Mouse (Mus musculus) leukemia stem cell, adult 10-12 weeks (primary cell): ENCODE measurements around the gene Zfp777. TPM values are rescaled to one million over a fixed set of nuclear protein-coding genes. Genes with fewer than 3 reads are reported as not detected.

Experiments
- polyA plus RNA-seq: library from polyadenylated mRNA; stranded (reverse); fragments of >175 nt; gene quantifications from 2 replicates; pipeline ENCODE4 v1.2.3, GENCODE M21; 2012; ENCODE audit warnings: low replicate concordance

The Zfp777 gene
- 63.6 and 67.8 TPM in 2 replicates for polyA plus RNA-seq

DNA sequence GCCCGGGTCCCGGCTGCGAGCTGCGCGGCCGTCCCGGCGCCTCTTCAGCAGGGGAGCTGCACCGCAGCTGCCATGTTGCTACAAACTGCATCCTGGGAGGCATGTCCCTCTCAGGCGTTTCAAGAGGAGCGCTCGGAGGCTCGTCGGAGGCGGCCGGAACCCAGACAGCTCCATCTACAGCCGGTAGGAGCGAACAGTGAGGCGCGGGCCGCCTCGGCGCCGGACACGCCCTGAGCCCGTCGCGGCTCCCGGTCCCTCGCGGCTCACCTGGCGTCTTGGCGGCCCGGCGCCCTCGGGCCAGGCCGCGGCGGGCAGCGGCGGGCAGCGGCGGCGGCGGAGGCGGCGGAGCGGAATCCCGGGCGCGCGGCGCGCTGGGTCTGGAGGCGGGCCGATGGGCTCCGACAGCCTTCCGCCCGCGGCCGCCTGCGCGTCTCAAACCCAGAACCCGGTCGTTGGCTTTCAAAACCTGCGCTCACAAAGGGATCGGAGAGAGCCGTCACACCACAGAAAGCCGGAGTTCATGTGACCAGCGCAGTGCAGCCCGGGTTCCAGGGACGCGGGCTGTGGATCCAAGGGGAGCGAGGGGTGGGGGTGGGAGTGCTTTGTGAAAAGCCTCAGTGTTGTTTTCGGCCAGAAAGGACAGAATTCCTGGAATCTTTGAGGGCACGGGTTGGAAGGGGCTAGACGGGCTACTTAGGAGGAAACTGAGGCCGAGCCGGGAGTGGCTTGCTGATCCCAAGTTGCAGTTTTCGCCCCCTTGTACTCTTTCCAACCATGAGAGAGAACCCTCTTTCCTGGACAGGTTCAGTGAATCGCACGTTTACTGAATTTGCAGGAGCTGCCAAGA, at the start of gene Zfp777:
Zfp777 (minus strand) TSS at position 486 of the 847 bp plus-strand sequence.

DNA sequence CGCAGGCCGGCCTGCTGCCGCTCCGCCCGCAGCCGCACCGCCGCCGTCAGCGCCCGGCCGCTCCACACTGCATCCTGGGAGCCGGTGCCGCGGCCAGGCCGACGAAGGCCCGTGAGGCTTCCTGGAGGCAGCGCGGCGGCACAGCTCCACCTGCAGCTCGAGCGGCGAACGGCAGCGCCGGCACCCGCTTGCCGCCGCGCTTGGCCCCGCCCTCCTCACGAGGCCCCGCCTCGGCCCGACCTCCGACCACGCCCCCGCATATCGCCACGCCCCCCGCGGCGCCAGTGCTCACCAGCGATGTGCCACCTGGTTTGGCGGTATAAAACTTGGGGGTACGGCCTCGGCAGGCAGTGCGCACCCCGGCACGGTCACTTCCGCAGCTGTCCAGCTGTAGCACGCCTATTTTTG, 37.8 kb upstream of the Zfp777 start, which contains the start of gene Zfp746:
Zfp746 (minus strand) TSS at position 123 of the 408 bp plus-strand sequence.

Other genes starting within 250 kb of the Zfp777 start
- gene Pdia4, start 235.5 kb downstream of the Zfp777 start, polyA plus RNA-seq: 1.6 and 2.9 TPM in 2 replicates
- gene Zfp786, start 218.0 kb downstream of the Zfp777 start, polyA plus RNA-seq: 0.06 and 0.09 TPM in 2 replicates
- gene Zfp398, start 213.2 kb downstream of the Zfp777 start, polyA plus RNA-seq: 4.1 and 6.1 TPM in 2 replicates
- gene Zfp282, start 171.7 kb downstream of the Zfp777 start, polyA plus RNA-seq: 9.4 and 22.8 TPM in 2 replicates
- gene Zfp212, start 128.4 kb downstream of the Zfp777 start, polyA plus RNA-seq: 12.8 and 14.1 TPM in 2 replicates
- gene Zfp956, start 95.5 kb downstream of the Zfp777 start, polyA plus RNA-seq: 4.3 and 11.5 TPM in 2 replicates
- gene Zfp746, start 37.7 kb upstream of the Zfp777 start, polyA plus RNA-seq: 22.9 and 31.9 TPM in 2 replicates